Mouse (Mus musculus) cerebellum, adult 8-10 months (tissue): ENCODE measurements around the gene Gabrd.

Source experiments
- DNase-seq: peaks from one replicate; pipeline ENCODE4 v3.0.0; 2022

Gene Gabrd

GRCm38 (mm10) chr4:155336284-155337050 is 61.4 kb downstream of the Gabrd start:
- no peak for DNase-seq
